Mouse (Mus musculus) kidney, embryonic 14.5 days (tissue): Measurements from ENCODE around the gene B3gnt9. TPM values are rescaled to one million over a fixed set of nuclear protein-coding genes. Genes with fewer than 3 reads are reported as not detected.

Experiments
- polyA plus RNA-seq: library from polyadenylated mRNA; unstranded; fragments of >200 nt; fragmentation: Nextera tagmentation; extraction: Ambion mirVana; gene quantifications from 2 replicates; pipeline ENCODE4 v1.2.1, GENCODE M21; 2014

The B3gnt9 gene
- polyA plus RNA-seq, 1 experiment from 2014 or later = 7.3 TPM

Other genes starting within 250 kb of the B3gnt9 start
- gene Ces3a, start 206.6 kb downstream of the B3gnt9 start, polyA plus RNA-seq = not detected in 2 replicates
- not detected in 2 replicates for gene Ces3b, start 171.4 kb downstream of the B3gnt9 start, polyA plus RNA-seq
- gene Ces4a, start 123.4 kb downstream of the B3gnt9 start, polyA plus RNA-seq = not detected in 2 replicates
- gene Cbfb, start 84.5 kb downstream of the B3gnt9 start, polyA plus RNA-seq = 73.9 and 96.5 TPM in 2 replicates
- gene D230025D16Rik, start 30.0 kb downstream of the B3gnt9 start, polyA plus RNA-seq = 18.3 and 28.8 TPM in 2 replicates
- 13.1 and 15.7 TPM in 2 replicates for gene Tradd, start 9.5 kb upstream of the B3gnt9 start, polyA plus RNA-seq
- 1.5 and 1.9 TPM in 2 replicates for gene Fbxl8, start 9.5 kb upstream of the B3gnt9 start, polyA plus RNA-seq
- not detected in 2 replicates for gene Hsf4, start 14.6 kb upstream of the B3gnt9 start, polyA plus RNA-seq
- gene Nol3, start 21.0 kb upstream of the B3gnt9 start, polyA plus RNA-seq = 0.85 and 1.1 TPM in 2 replicates
- gene 4931428F04Rik, start 34.7 kb upstream of the B3gnt9 start, polyA plus RNA-seq = 4.3 and 10.4 TPM in 2 replicates
- 13.1 and 17.8 TPM in 2 replicates for gene Exoc3l, start 40.9 kb upstream of the B3gnt9 start, polyA plus RNA-seq
- gene E2f4, start 42.5 kb upstream of the B3gnt9 start, polyA plus RNA-seq = 103 and 117 TPM in 2 replicates
- 6.1 and 9.4 TPM in 2 replicates for gene Elmo3, start 50.4 kb upstream of the B3gnt9 start, polyA plus RNA-seq
- 1.6 and 2.1 TPM in 2 replicates for gene Lrrc29, start 71.1 kb upstream of the B3gnt9 start, polyA plus RNA-seq
- 120 and 142 TPM in 2 replicates for gene Tmem208, start 71.2 kb upstream of the B3gnt9 start, polyA plus RNA-seq
- gene Fhod1, start 92.8 kb upstream of the B3gnt9 start, polyA plus RNA-seq = 5.1 and 6.0 TPM in 2 replicates
- gene Slc9a5, start 93.7 kb upstream of the B3gnt9 start, polyA plus RNA-seq = 2.6 and 4.0 TPM in 2 replicates
- gene Plekhg4, start 118.1 kb upstream of the B3gnt9 start, polyA plus RNA-seq = 0.43 and 1.2 TPM in 2 replicates
- not detected in 2 replicates for gene Kctd19, start 158.3 kb upstream of the B3gnt9 start, polyA plus RNA-seq
- gene Lrrc36, start 158.4 kb upstream of the B3gnt9 start, polyA plus RNA-seq = 0.21 TPM in 1 of 2 replicates, not detected in the other
- 18.3 and 22.3 TPM in 2 replicates for gene Tppp3, start 216.4 kb upstream of the B3gnt9 start, polyA plus RNA-seq
- gene Zdhhc1, start 241.7 kb upstream of the B3gnt9 start, polyA plus RNA-seq = 27.4 and 37.3 TPM in 2 replicates